Mouse (Mus musculus) hindbrain, embryonic 11.5 days (tissue): ENCODE measurements around the gene Phox2b. TPM values are rescaled to one million over a fixed set of nuclear protein-coding genes. Genes with fewer than 3 reads are reported as not detected.

Experiments used
- ATAC-seq: fragments of 200-750 bp; cut with Nextera tagmentation; 2 replicates; pipeline ENCODE4 v1.8.0; 2017; ENCODE audit warnings: mild to moderate bottlenecking, moderate TSS enrichment, moderate library complexity; ENCODE audit not compliant: low FRiP score
- DNase-seq: peaks from one replicate; pipeline ENCODE4 v3.0.0-alpha.2; 2015; ENCODE audit warnings: low spot score
- H3K27ac ChIP-seq: fragments of 300-500 bp; sonication (generic); 2 replicates; pipeline ENCODE4 v1.5.1; 2014; ENCODE audit warnings: mild to moderate bottlenecking, low read depth, low read length
- H3K27me3 ChIP-seq: fragments of 300-500 bp; sonication (generic); 2 replicates; pipeline ENCODE4 v1.6.1; 2014; ENCODE audit warnings: mild to moderate bottlenecking, low read length, moderate library complexity, mixed read lengths; ENCODE audit not compliant: control insufficient read depth, insufficient read depth
- H3K36me3 ChIP-seq: fragments of 300-500 bp; sonication (generic); 2 replicates; pipeline ENCODE4 v1.6.1; 2014; ENCODE audit warnings: mild to moderate bottlenecking, low read length, moderate library complexity, mixed read lengths; ENCODE audit not compliant: control insufficient read depth, insufficient read depth
- H3K4me1 ChIP-seq: fragments of 300-500 bp; sonication (generic); replicated peaks from 2 replicates; pipeline ENCODE4 v1.6.1; 2014; ENCODE audit warnings: low read length, mixed read lengths; ENCODE audit not compliant: control insufficient read depth, insufficient read depth
- H3K4me2 ChIP-seq: fragments of 300-500 bp; sonication (generic); replicated peaks from 2 replicates; pipeline ENCODE4 v1.6.1; 2014; ENCODE audit warnings: mild to moderate bottlenecking, low read depth, low read length
- H3K4me3 ChIP-seq: fragments of 300-500 bp; sonication (generic); 2 replicates; pipeline ENCODE4 v1.5.1; 2014; ENCODE audit warnings: low read depth, low read length
- H3K9ac ChIP-seq: fragments of 300-500 bp; sonication (generic); 2 replicates; pipeline ENCODE4 v1.6.1; 2014; ENCODE audit warnings: low read depth, low read length
- H3K9me3 ChIP-seq: fragments of 300-500 bp; sonication (generic); 2 replicates; pipeline ENCODE4 v1.6.1; 2016; ENCODE audit warnings: low read length; ENCODE audit not compliant: control insufficient read depth
- WGBS: fragments of 180-500 bp; shearing (Covaris S2); extraction: QIAGEN DNeasy Blood & Tissue Kit; methylation state at CpG from one replicate; pipeline ENCODE4 v1.1.7; 2014; 5-methylcytosine and 5-hydroxymethylcytosine counted together
- polyA plus RNA-seq: library from polyadenylated mRNA; unstranded; fragments of >200 nt; fragmentation: Nextera tagmentation; extraction: Ambion mirVana; gene quantifications from 2 replicates; pipeline ENCODE4 v1.2.1, GENCODE M21; 2014

The Phox2b gene
- polyA plus RNA-seq, 1 experiment from 2014 or later: 42.3 TPM

GRCm38 (mm10) chr5:67101793-67102600, 2.9 kb upstream of the Phox2b start:
- Histone ChIP-seq H3K9me3 (no peaks in the 10 kb centered on the region), H3K27me3 (peaks cover 83% of the 10 kb centered on the region), H3K36me3 (no peaks in the 10 kb centered on the region), H3K9ac (0 out of 2 replicates have a peak overlapping the region, but pooled peaks have one; percentile 15), H3K4me3 (no peak overlapping the region), H3K4me2 (0 out of 2 replicates have a peak overlapping the region, but pooled peaks have one; percentile 8), H3K4me1 (peaks cover 7% of the 10 kb centered on the region), H3K27ac (peak overlapping the region; percentile 72)
- 1% methylated on average over 28 of the region's 28 CpGs for WGBS
- DNase-seq (peak; percentile 74), ATAC-seq (peak; percentile 75)

DNA sequence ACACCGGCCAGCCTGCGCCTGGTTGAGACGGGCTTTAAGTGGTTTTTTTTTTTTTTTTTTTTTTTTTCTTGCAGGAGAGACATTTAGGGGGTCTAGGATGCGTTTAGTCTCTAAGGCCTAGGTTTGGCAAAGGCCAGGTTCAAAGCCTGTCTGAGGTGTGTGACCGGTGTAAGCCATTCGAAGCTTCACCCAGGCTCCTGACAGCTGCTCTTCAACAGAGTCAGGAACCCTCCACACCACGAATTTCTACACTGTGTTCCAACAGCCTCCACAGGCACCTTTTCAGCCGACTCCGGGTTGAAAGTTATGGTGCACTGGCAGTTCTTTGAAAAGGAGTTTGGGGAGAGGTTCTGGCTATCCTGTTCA, 2.3 kb upstream of the Phox2b start:
- no peaks in the 10 kb centered on the region for H3K9me3 ChIP-seq
- no peak overlapping the region for H3K4me3 ChIP-seq
- 0 out of 2 replicates have a peak overlapping the region, but pooled peaks have one; percentile 15 for H3K9ac ChIP-seq
- DNase-seq (peak; percentile 53), ATAC-seq (no peak)
- WGBS: under 1% methylated on average over 9 of the region's 9 CpGs
- H3K4me2 ChIP-seq: 0 out of 2 replicates have a peak overlapping the region, but pooled peaks have one; percentile 8
- H3K4me1 ChIP-seq: peaks cover 7% of the 10 kb centered on the region
- H3K27me3 ChIP-seq: peaks cover 82% of the 10 kb centered on the region
- H3K36me3 ChIP-seq: no peaks in the 10 kb centered on the region
- H3K27ac ChIP-seq: peak overlapping the region; percentile 72

DNA sequence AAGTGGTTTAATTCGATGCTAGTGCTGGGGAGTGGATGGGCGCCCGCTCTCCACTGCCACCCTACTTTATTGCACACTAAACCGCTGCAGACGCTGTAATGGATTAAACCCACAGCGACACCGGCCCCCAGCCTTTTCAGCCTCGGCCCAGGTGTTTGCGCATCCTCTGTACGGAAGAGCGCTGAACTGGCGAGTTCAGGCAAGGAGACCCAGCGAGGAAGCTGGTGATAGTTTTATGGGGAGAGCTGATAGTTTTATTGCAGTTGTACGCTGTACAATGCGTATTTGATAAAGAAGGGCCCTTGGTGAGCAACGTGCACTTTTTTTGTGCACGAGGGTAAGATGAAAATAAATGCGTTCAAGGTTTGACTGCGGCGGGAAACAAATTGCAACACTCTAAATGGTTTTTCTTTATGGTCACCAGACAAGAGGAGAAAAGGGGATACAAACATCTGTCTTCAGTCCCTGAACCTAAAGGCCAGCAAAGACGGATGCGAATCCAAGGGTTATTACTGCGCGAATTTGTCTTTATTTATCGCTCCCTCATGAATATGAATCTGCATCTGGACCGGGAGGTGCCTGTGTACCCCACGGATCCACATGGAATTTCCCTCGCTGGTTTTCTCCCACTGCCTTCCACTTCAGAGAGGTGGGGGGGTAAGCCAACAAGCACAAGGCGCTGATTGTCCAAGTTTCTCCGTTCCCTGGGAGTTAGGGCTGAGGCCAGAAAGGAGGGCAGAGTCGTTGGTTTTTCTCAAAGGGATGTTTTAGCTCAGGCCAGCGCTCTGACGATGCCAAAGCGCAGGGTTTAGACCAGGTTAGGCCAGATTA, 1.7 kb upstream of the Phox2b start:
- DNase-seq (peak; percentile 69), ATAC-seq (no peak)

DNA sequence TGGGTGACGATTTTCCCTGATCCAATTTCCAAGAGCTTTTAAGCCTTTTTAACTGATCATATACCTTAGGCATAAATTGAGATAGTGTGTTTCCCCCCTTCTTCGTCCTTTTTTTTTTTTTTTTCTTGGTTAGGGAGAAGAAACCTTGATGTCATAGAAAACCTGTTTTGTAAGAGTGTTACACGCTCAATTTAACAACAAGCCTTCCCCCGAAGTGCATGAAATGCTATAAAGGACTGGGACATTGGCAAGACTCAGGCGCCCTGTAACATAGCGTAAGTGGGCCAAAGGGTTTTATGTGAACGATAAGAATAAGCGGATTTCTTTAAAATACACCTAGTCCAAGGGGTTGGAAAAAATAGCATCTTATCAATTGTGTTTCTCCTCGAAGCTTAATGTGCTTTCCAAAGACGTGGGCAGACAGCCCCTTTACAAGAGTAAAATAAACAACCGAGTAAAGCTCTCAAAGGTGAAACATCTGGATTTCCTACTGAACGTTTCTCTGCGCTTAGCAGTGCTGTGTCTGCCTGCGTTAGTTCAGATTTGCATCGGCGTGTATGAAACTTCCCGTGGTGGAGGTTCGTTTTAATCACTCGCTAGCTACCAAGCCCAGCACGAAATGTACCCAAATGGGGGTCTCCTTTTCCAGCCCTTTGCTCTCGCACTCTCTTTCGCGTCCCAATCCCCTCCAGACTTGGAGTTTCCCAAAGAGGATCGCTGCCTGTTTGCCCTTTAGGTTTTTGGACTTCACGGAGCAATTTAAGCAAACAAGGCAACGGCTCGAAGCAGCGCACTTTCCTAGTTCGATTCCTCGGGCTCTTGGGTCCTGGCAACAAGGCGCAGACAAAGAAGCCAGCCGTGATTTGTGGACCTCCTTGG, 531 bp upstream of the Phox2b start:
- 0 out of 2 replicates have a peak overlapping the region, but pooled peaks have one; percentile 13 for H3K4me3 ChIP-seq
- 0 out of 2 replicates have a peak overlapping the region, but pooled peaks have one; percentile 12 for H3K4me2 ChIP-seq
- DNase-seq (peak; percentile 78), ATAC-seq (no peak)
- H3K4me1 ChIP-seq: peaks cover 11% of the 10 kb centered on the region
- H3K27me3 ChIP-seq: peaks cover 87% of the 10 kb centered on the region
- peak overlapping the region; percentile 60; the same call in 1 of the 2 replicates for H3K27ac ChIP-seq
- H3K36me3 ChIP-seq: no peaks in the 10 kb centered on the region
- 1% methylated on average over 32 of the region's 32 CpGs for WGBS
- no peaks in the 10 kb centered on the region for H3K9me3 ChIP-seq
- H3K9ac ChIP-seq: no peak overlapping the region

More for the DNA sequence above, 1.7 kb upstream of the Phox2b start:
- no peaks in the 10 kb centered on the region for H3K9me3 ChIP-seq
- peaks cover 84% of the 10 kb centered on the region for H3K27me3 ChIP-seq
- H3K4me3 ChIP-seq: no peak overlapping the region
- H3K9ac ChIP-seq: no peak overlapping the region
- 1% methylated on average over 34 of the region's 34 CpGs for WGBS
- H3K4me2 ChIP-seq: no peak overlapping the region
- peaks cover 11% of the 10 kb centered on the region for H3K4me1 ChIP-seq
- no peaks in the 10 kb centered on the region for H3K36me3 ChIP-seq
- H3K27ac ChIP-seq: peak overlapping the region; percentile 60

GRCm38 (mm10) chr5:67098051-67098732, 909 bp downstream of the Phox2b start:
- no peaks in the 10 kb centered on the region for H3K36me3 ChIP-seq
- H3K4me2 ChIP-seq: no peak overlapping the region
- H3K27ac ChIP-seq: peak overlapping the region; percentile 76
- H3K27me3 ChIP-seq: peaks cover 85% of the 10 kb centered on the region
- H3K9ac ChIP-seq: 0 out of 2 replicates have a peak overlapping the region, but pooled peaks have one; percentile 31
- peaks cover 11% of the 10 kb centered on the region for H3K4me1 ChIP-seq
- peak overlapping the region; percentile 28 for H3K4me3 ChIP-seq
- ATAC-seq (no peak), DNase-seq (no peak)
- no peaks in the 10 kb centered on the region for H3K9me3 ChIP-seq
- WGBS: under 1% methylated on average over 23 of the region's 23 CpGs

- WGBS: under 1% methylated on average over 41 of the region's 41 CpGs
- ATAC-seq (no peak), DNase-seq (peak; percentile 73)
- peak overlapping the region; percentile 76 for H3K27ac ChIP-seq
- peaks cover 11% of the 10 kb centered on the region for H3K4me1 ChIP-seq
- H3K9ac ChIP-seq: peak overlapping the region; percentile 31; the same call in 1 of the 2 replicates
- H3K36me3 ChIP-seq: no peaks in the 10 kb centered on the region
- peaks cover 85% of the 10 kb centered on the region for H3K27me3 ChIP-seq
- no peak overlapping the region for H3K4me2 ChIP-seq
- H3K4me3 ChIP-seq: peak overlapping the region; percentile 28
- no peaks in the 10 kb centered on the region for H3K9me3 ChIP-seq
Observed at GRCm38 (mm10) chr5:67097106-67098050, 1.7 kb downstream of the Phox2b start.

DNA sequence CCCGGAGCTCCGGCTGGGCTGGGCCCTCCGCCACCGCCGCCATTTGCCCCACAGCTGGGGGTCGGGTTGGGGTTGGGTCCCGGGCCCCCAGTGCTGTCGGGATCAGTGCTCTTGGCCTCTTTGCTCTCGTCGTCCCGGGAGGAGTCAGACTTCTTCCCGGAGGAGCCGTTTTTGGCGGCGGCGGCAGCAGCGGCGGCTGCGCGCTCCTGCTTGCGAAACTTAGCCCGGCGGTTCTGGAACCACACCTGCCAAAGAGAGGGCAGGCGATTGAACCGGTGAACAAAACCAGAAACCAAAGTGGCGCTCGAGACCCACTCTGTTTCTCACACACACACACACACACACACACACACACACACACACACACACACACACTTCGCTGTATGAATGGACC, 2.7 kb downstream of the Phox2b start:
- Histone ChIP-seq H3K36me3 (no peaks in the 10 kb centered on the region), H3K9ac (peak overlapping the region; percentile 46; the same call in 1 of the 2 replicates), H3K27me3 (peaks cover 78% of the 10 kb centered on the region), H3K27ac (peak overlapping the region; percentile 79), H3K4me3 (peak overlapping the region; percentile 36), H3K4me1 (peaks cover 5% of the 10 kb centered on the region), H3K9me3 (no peaks in the 10 kb centered on the region), H3K4me2 (peak overlapping the region; percentile 49)
- DNase-seq (no peak), ATAC-seq (no peak)
- WGBS: 0% methylated on average over 28 of the region's 28 CpGs
